Mouse (Mus musculus): ENCODE results near the gene Nhlh1. TPM values are rescaled to one million over a fixed set of nuclear protein-coding genes. Genes with fewer than 3 reads are reported as not detected.

Gene Nhlh1
- polyA plus RNA-seq, 1 experiment from 2014 or later: 13.8 TPM

Other genes with a start within 250 kb of the Nhlh1 start
- gene Cd84, start 217.9 kb downstream of the Nhlh1 start, polyA plus RNA-seq (2014; fragmentation: Nextera tagmentation; extraction: Ambion mirVana): 0.59 and 1.2 TPM in 2 replicates
- gene Gm10521, start 161.9 kb downstream of the Nhlh1 start, polyA plus RNA-seq (2014; fragmentation: Nextera tagmentation; extraction: Ambion mirVana): not detected in 2 replicates
- gene Slamf6, start 140.1 kb downstream of the Nhlh1 start, polyA plus RNA-seq (2014; fragmentation: Nextera tagmentation; extraction: Ambion mirVana): 0.23 TPM in 1 of 2 replicates, not detected in the other
- gene Vangl2, start 29.1 kb downstream of the Nhlh1 start, polyA plus RNA-seq (2014; fragmentation: Nextera tagmentation; extraction: Ambion mirVana): 62.0 and 69.0 TPM in 2 replicates
- gene Copa, start 25.0 kb upstream of the Nhlh1 start, polyA plus RNA-seq (2014; fragmentation: Nextera tagmentation; extraction: Ambion mirVana): 219 and 225 TPM in 2 replicates
- gene Ncstn, start 25.2 kb upstream of the Nhlh1 start, polyA plus RNA-seq (2014; fragmentation: Nextera tagmentation; extraction: Ambion mirVana): 122 and 132 TPM in 2 replicates
- gene Pex19, start 69.2 kb upstream of the Nhlh1 start, polyA plus RNA-seq (2014; fragmentation: Nextera tagmentation; extraction: Ambion mirVana): 182 and 185 TPM in 2 replicates
- gene Dcaf8, start 90.5 kb upstream of the Nhlh1 start, polyA plus RNA-seq (2014; fragmentation: Nextera tagmentation; extraction: Ambion mirVana): 105 and 113 TPM in 2 replicates
- 249 and 272 TPM in 2 replicates for gene Pea15a, start 149.2 kb upstream of the Nhlh1 start, polyA plus RNA-seq (2014; fragmentation: Nextera tagmentation; extraction: Ambion mirVana)
- gene Casq1, start 162.3 kb upstream of the Nhlh1 start, polyA plus RNA-seq (2014; fragmentation: Nextera tagmentation; extraction: Ambion mirVana): 2.2 and 2.5 TPM in 2 replicates
- gene Atp1a4, start 200.8 kb upstream of the Nhlh1 start, polyA plus RNA-seq (2014; fragmentation: Nextera tagmentation; extraction: Ambion mirVana): not detected in 2 replicates
- gene Igsf8, start 204.1 kb upstream of the Nhlh1 start, polyA plus RNA-seq (2014; fragmentation: Nextera tagmentation; extraction: Ambion mirVana): 121 and 142 TPM in 2 replicates
- 1.3 and 1.6 TPM in 2 replicates for gene Atp1a2, start 240.5 kb upstream of the Nhlh1 start, polyA plus RNA-seq (2014; fragmentation: Nextera tagmentation; extraction: Ambion mirVana)